Mouse (Mus musculus) thymus, adult 18-20 months (tissue): Measurements from ENCODE around the gene Rasgef1b.

Experiments
- DNase-seq, 2 experiments: peaks; one replicate each; pipeline ENCODE4 v3.0.0; 2022; ENCODE audit warnings: mixed read lengths in 2 of 2

Gene Rasgef1b

DNA sequence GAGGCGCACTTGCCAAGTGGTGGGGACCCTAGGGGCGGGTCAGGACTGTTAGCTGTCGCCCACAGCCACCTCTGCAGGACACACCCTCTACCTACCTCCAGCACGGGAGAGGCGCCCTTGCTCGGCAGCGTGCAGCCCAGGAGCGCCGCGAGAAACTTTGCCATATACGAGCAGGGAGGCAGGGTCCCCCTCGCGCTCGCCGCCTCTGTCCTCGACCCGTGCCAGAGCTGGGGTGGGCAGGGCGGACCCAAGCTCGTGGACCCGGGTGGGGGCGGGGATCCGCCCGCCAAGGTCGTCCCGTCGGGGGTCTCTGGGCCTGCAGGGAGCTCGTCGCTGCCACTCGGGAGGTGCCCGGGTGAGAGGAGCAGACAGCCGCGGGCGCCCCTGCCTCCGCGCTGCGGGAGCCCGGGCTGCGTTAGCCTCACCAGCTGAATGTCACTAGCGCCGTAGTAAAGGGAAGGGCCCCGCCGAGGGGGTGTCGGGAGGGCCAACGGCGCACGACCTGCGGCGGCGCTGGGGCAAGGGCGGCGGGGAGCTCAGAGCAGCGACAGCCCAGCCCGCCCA is at the start of gene Rasgef1b:
TSS of gene Rasgef1b (minus strand) at position 417 of the 564 bp plus-strand sequence.
- peak; percentile 7 to 19 for DNase-seq

DNA sequence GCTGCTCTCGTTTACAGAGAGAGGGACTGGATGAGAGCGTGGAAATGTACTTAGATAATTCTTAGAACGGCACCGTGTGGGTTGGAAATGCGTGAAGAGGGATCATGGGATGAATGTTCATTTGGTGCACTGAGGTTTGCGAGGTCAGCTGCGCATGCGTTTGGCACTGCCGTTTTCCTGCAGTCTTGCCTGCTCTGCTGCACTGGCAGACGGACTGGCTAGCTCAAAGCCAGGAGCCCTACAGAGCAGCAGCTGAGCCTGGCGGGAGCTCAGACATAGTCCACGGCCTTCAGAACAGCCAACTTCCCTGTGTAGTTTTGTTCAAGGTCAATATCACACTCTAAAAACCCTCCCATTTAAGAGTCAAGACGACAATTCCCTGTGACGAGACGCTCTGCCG is 46.5 kb upstream of the Rasgef1b start:
- DNase-seq, result no peak

DNA sequence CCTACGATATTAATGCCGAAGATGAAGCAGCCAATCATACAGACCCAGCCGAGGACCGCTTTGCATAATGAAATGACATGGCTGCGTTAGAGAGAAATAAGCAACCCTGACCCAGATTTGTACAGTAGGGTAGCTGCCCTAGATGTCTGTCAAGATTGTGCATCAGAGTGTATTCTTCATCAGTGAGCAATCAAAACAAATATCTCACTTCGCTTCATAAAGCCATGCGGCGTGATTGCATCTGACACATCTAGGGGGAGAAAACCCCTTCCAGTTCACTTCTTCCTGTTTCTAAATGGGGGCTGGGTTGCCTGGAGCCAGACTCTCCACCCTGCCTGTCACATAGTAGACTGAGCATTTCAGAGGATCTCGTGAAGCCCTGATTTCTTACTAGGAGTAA is 44.4 kb upstream of the Rasgef1b start:
- DNase-seq, result no peak

DNA sequence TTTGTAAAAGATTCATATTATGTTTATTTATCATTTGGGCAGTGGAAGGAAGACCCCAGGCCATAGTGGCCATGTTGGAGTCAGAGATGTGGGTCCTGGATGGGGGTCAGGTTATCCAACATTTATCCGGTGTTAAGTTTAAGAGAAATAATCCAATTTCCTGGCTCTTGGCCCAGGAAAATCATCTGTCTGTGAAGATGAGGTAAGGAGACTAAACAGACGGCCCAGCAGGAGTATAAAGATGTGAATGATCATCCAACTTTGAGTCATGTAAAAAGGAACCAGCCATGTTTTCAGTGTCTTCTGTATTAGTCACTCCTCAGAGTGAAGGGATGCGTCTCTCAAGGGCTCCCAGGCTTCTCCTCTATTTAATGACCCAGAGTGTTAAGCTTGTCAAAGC is 35.4 kb upstream of the Rasgef1b start:
- no peak for DNase-seq

DNA sequence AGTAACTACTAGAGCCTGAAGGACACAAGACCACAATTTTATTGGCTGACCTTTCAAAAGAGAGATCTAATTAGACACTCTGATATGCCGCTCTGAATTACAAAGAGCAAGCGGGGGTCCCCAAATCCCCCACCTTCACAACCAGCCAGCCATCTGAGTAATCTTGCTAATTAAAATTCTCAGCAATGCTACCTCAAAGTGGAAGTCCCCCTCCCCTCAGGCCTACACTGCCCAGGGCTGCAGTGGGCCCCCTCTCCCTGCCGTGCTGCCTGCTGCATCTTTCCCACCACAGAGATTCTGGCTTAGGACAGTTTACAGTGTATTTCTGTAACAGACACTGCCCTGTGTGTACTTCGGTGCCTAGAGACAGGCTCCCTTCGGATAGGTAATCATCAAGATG is 30.0 kb upstream of the Rasgef1b start:
- DNase-seq, result no peak

DNA sequence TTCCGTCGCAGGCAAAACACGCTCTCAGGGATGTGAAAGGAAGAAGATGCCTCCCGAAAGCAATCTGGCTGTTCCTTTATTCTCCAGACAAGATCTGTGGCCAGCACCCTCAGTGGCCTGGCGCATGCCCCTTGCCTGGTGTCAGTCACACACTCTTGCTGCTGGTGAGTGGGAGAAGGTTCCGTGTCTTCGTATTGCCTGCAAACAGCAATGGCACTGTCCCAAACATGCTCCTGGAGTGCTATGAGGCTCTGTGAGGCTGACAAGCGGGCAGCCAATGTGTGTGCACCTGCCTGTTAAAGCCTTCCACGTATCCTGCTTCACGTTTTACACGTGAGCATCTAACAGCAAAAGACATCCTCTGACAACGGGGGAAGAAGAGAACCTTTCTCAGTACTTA is 25.0 kb upstream of the Rasgef1b start:
- DNase-seq, result no peak

DNA sequence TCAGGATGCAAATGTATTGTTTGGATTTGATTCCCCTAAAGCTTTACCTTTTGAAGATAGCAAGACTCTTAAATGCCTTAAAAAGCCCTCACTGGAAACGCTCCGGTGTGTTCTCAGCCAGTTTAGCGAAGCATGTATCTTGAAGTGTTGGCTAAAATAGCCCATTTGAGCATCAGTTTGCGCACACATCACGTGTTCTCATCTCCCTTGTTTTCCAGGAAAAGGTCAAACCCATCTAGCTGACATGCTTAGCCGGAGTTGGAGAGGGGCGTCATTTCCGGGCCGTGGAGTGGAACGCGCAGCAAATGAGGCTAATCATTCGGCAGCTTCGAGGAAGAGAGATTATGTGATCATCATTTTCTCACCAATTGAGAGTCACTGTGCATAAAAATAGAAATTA is 24.5 kb upstream of the Rasgef1b start:
- no peak for DNase-seq

DNA sequence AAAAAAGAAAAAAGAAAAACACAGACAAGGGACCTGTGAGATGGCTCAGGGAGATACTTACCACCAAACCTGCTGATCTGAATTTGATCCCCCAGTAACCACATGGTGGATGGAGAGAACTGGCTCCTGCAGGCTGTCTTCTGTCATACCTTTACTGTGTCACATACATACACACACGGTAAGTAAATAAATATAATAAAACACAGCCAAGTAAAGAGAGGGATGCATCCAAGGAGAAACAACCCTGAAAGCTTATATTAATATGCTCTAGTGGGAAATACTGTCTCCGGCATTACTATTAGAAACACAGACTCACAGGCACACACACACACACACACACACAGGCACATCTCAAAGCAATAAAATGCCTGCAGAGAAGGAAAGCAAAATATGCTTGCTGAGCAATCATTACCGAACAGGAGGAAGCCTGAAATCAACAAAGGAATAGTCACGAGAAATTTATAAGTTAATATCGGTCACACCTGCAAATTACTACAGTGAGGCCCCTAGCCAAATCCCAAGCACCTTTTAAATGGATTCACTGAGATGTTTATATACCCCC is 23.9 kb upstream of the Rasgef1b start:
- DNase-seq, result no peak

DNA sequence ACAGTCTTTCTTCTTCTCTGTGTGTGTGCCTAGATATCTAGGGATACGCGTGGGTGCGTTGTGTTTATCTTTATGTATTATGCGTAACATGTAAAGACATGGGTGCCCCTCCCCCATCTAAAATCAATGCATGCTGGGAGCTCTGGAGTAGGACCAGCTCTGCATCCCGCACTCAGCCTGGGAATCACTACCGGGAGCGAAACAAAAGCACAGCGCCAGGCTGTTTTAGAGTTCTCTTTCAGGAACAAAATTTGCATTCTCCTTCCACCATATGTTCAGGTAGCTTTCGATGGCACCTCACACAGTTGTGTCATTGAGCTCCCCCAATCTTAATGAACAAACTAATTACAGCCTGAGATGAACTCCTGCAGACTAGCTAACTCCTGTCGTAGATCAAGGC is 19.6 kb upstream of the Rasgef1b start:
- DNase-seq, result no peak

DNA sequence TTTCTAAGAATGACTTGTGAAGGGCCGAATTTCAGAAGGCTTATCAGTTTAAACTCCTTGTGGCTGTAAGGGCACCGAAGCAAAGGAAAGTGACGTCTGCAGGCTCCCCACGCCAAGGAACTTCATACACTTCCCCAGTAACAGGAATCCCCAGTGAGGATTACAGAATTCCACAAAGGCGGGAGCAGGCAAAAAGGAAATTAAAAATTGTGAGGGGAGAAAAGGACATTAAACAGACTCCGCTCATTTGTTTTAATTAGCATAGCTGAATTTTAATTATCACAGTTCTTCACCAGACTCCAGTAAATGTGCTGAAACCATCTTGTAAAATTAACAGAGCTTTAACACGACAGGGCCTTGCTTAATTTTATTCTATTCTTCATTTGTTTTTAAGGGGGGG is 17.2 kb upstream of the Rasgef1b start:
- no peak for DNase-seq

DNA sequence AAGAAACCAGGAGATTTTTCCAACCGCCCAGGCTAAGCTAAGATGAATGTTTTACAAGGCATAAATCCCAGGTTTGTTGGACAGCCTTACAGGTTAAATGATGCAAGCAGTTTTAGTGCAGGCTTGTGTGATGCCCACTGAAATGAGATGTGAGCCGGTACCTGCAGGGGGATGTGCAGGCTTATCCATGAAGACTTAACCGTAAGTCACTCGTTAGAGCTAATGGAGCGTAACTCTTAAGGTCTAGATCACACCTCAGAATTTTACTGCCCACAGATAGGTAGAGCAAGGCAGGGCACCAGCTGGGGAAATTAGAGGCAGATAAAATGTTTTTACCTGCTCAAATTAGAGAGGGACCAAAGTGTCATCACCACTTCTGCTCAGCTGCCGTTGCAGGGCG is 14.0 kb upstream of the Rasgef1b start:
- no peak for DNase-seq

DNA sequence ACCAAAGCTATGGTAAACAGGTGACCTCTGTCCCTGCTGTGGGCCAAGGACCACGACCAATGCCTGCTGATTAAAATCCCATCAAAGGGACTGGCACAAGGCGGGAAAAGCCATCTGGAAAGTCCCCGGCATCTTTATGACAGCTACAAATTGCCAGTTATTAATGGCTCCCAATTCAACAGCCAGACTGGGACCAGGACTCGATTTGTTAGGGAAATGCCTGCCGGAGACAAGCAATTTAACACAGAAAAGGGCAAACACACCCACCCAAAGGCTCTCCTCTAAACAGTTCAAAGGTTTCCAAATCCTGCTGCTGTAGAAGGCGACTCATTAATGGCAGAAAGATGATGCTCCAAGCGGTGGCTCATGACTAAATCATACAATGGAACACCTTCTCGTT is 13.2 kb upstream of the Rasgef1b start:
- no peak for DNase-seq

DNA sequence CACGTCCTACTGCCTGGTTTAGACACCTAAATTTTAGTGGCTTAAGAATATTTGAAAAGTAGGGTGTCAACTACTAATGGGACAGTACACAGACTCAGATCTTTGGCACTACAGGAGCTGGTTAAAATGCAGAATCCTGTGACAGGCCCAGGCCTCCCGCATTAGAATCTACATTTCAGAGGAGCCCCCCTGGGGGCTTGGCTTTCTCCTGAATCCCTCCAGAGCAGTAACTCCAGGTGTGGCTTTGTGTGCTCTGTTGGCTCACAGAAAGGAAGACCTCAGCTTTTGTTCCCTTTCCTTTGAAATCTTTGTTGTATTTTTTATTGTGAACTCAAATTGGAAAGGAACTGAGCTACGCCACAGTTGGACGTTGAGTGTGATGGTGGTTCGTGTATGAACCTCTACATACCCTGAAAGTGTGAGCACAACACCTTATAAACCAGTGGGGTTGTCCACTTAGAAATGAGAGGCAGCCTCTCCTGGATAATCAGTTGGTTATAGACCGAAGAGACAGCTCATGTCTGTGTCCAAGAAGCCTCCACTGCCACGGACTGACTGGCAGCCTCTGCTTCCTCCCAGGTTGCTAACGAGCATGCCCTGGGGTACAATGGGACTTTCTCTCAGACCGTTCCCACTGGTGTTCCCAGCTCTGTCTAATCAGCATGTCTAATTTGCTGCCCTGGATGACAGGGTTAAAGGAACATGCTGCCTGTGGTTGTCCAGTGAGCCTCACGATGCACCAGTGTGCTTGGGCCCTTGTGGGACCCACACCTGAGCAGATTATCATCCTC is 9.3 kb upstream of the Rasgef1b start:
- no peak for DNase-seq

DNA sequence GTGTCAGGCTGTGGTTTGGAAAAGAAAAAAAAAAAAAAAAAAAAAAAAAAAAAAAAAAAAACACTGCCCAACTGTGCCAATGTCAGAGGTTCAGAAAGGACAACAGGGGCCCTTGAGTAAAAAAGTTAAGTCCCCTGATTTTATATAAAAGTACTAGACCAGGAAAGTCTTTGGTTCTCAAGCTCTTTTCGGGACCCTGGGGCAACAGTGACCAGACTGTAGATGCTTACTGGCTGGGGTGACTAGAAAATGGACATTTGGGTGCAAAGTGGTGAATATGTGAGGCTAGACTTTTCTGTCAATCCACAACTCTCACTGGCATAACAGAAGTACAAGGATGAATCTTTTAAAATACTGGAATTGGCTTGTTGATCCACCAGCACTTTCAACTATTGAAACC is 1.1 kb upstream of the Rasgef1b start:
- no peak for DNase-seq

DNA sequence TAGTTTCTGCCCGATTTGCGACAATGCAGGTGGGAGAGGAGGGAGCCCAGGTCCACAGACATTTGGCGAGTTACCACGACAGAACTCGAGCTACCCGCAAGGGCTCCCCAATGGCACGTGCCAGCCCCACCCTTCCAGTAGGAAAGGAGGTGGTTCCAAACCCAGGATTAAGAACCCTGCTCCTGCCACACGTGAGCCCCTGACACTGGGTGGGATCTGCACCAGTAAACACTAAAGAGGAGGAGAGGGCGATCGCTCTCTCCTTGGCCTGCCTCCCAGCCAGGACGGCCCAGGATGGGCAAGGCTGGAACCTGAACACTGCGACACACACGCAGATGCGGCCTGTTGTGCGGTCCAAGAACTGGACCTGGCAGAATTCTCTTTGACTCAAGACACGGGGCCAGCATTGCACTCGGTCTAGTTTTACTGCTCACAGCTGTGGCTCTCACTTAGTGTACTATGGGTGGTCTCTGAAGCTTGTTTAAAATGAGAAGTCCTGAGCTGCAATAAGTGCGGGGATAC is 557 bp upstream of the Rasgef1b start:
- DNase-seq, result no peak

DNA sequence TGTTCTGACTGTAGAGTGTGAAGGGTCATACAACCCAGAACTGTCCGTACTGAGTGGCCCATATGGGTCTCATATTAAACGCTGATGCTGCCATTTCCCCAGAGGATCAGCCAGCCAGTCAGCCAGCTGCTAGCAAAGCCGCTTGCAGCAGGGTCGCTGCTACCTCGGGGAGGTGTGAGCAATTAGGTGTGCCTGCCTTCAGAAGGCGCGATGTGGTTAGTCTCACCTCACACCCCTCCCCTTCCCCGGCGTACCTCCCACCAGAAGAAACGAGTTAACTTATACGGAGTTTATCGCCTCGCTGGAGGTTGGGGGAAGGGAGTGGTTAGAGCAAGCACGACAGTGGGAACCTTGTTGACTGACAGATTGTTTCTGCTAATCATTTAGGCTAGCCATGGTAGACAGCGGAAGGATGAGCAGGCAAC is 826 bp downstream of the Rasgef1b start:
- no peak for DNase-seq

DNA sequence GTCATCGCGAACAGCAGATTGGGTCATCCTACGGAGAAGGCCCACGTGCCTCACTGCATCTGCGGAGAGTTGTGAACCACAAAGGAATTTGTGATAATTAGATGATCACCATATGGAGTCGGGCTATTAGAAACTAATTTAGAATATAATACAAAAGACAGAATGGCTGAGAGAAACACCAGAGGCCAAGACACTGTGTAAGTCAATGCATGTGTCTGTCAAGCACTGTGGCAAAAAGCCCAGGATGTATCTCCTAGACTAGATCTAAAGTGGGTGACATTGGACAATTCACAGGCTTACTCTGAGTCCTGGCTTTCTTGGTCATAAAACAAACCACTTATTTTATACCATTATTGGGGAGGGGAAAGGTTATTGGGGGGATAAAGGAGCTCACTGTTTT is 4.9 kb downstream of the Rasgef1b start:
- DNase-seq, result no peak

DNA sequence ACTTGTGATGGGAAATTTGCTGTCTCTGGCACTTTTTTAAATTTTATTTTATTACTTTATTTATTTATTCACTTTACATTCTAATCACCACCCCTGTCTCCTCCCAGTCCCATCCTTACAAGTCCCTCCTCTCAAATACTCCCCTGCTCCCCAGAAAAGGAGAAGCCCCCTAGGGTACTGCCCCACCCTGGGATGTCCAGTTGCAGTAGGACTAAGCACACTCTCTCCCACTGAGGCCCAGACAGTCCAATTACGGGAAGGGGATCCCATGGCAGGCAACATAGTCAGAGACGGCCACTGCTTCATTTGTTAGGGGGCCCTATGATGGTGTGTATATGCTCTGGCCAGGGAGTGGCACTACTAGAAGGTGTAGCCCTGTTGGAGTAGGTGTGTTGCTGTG is 6.6 kb downstream of the Rasgef1b start:
- DNase-seq, result no peak

DNA sequence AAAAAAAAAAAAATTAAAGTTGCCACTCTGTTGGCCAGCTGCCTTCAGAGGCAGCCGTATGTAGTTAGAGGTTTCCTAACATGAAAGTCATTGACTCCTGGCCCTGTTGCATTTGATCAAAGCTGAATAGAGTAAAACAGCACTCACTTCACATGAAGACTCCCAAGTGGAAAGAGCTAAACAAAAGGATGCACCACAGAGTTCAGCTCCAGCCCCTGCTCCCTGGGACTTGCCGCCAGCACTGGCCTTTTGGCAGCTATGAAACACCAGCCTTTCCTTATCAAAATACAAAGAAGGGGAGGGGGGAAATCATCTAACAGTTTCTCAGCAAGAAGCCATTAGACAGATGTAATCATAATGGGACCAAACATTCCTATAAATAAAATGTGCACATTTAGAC is 8.3 kb downstream of the Rasgef1b start:
- DNase-seq, result no peak

DNA sequence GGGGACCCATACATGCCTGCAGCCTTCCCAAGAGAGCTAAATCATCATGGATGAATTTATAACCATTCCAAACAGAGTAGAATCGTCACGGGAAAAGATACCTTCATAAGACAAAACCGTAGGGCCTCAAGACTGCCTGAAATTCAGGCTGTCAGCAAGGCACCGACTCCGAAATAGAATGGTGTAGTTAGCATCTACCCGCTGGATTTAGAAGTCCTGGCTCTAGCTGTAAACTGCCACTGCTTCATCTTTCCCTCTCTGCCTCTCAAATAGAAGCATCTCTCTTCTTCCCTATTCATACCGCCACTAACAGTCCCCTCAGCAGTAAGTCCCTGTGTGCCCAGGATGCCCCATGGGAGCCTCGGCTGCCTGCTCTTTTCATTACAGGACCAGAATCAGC is 10.9 kb downstream of the Rasgef1b start:
- no peak for DNase-seq

DNA sequence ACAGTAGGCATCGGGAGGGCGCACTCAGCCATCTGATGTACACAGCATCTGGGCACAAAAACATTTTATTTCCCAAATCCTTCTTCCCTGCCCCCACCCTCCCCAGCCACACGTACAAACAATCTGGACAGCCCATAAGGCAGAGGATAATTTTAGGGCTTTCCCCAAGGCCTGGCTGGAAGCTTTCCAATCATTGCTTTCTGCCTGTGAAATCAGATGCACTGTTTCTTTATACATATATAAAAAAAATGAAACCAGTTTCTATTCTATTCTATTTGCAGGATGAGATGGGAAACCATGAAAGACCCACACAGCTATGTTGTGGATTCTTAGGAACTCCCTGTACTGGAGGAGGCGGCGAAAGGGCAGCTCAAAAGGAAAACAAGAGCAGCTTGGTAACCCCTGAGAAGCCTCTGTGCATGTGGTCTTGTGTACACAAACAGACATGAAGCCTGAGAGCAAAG is 13.6 kb downstream of the Rasgef1b start:
- DNase-seq, result no peak

DNA sequence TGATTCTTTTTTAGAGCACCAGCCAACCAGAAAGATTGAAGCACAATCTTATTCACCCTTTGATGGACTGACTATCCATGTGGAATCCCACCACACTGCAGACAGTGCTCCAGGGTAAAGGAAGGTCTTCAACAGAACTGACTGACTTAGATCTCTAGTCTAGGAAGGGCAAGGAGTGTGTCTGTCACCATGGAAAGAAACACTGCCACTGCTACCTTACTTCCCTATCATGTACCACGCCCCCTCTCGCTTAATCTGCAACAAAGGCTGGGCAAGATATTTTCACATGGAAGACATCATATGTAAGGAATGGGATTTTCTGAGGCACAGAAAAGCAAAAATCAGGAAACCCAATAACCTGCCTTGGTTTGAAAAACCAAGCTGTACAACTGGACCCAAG is 16.9 kb downstream of the Rasgef1b start:
- no peak for DNase-seq

DNA sequence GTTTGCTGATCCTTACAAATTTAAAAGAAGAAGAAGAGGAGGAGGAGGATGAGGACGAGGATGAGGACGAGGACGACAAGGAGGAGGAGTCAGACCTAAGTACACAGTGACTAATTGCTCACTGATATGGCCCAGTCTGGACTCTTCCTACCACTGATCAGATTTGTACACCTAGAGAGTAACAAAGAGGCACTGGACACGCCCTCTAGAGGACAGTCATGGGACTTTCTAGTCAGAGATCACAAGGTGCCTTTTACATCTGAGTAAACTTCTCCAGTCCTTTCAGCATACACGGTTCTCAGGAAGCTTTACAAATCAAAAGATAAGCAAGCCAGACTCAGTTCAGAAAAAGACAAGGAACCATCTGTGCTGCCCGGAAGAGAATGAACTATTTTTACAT is 20.2 kb downstream of the Rasgef1b start:
- DNase-seq, result no peak

DNA sequence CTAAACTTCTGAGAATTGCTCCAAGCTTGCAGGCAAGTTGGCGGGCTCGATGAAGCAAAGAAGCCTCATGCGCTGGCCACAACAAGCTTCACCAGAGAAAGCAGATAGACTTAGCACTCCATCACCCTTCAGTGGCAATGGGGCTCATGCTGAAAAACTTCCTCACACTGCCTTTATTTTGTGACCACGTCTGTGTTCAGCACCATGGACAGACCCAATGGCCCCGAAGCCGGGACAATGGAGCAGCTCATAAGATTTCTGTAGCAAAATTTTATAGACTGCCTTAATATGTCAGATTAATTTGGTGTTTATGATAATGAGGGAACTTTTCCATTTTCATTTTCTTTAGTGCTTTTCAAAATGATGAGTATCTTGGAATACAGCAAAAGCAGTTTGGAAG is 21.6 kb downstream of the Rasgef1b start:
- DNase-seq, result no peak
